Mouse (Mus musculus): Measurements from ENCODE around the gene Cyfip2. TPM values are rescaled to one million over a fixed set of nuclear protein-coding genes. Genes with fewer than 3 reads are reported as not detected.
A peak's percentile ranks its signal among the peaks of the same experiment; 100 is the strongest.

Gene Cyfip2
- polyA plus RNA-seq, 1 experiment = 3.7 TPM

- DNase-seq (ENCODE audit: low read depth, low spot score) = no peak
- 55% methylated on average over 8 of the region's 8 CpGs for WGBS
These were observed 66.7 kb downstream of the Cyfip2 start for GRCm38 (mm10) chr11:46245926-46246325.

GRCm38 (mm10) chr11:46244731-46245604 lies 67.7 kb downstream of the Cyfip2 start:
- 88% methylated on average over 23 of the region's 23 CpGs for WGBS

GRCm38 (mm10) chr11:46241985-46242384 lies 70.7 kb downstream of the Cyfip2 start:
- DNase-seq (ENCODE audit: low read depth, low spot score) = no peak
- WGBS = 89% methylated on average over 8 of the region's 8 CpGs

More at GRCm38 (mm10) chr11:46244731-46245604, 67.7 kb downstream of the Cyfip2 start:
- DNase-seq (ENCODE audit: low read depth, low spot score) = no peak

GRCm38 (mm10) chr11:46241150-46241673 lies 71.4 kb downstream of the Cyfip2 start:
- 90% methylated on average over 7 of the region's 7 CpGs for WGBS
- no peak for DNase-seq (ENCODE audit: low read depth, low spot score)

- WGBS = 40% methylated on average over 4 of the region's 4 CpGs
- DNase-seq (ENCODE audit: low read depth, low spot score) = peak; percentile 11
These were observed 75.7 kb downstream of the Cyfip2 start for GRCm38 (mm10) chr11:46236976-46237375.

- 83% methylated on average over 11 of the region's 11 CpGs for WGBS
- DNase-seq (ENCODE audit: low read depth, low spot score) = no peak
These were observed 77.3 kb downstream of the Cyfip2 start, which contains the start of gene Fndc9 for GRCm38 (mm10) chr11:46235334-46235733. Gene Fndc9, plus strand, starts transcription at chr11:46235531.

- no peak for DNase-seq (ENCODE audit: low read depth, low spot score)
- 77% methylated on average over 4 of the region's 4 CpGs for WGBS
These were observed 78.7 kb downstream of the Cyfip2 start for GRCm38 (mm10) chr11:46233966-46234365.

- WGBS = 89% methylated on average over 4 of the region's 4 CpGs
- DNase-seq (ENCODE audit: low read depth, low spot score) = no peak
These were observed 79.9 kb downstream of the Cyfip2 start for GRCm38 (mm10) chr11:46232803-46233202.

GRCm38 (mm10) chr11:46230184-46230583 lies 82.5 kb downstream of the Cyfip2 start:
- no peak for DNase-seq (ENCODE audit: low read depth, low spot score)
- 70% methylated on average over 6 of the region's 6 CpGs for WGBS

GRCm38 (mm10) chr11:46225345-46225744 lies 87.3 kb downstream of the Cyfip2 start:
- no peak for DNase-seq (ENCODE audit: low read depth, low spot score)
- 85% methylated on average over 5 of the region's 5 CpGs for WGBS

- DNase-seq (ENCODE audit: low read depth, low spot score) = no peak
- WGBS = 81% methylated on average over 2 of the region's 2 CpGs
These were observed 89.1 kb downstream of the Cyfip2 start for GRCm38 (mm10) chr11:46223575-46223974.

GRCm38 (mm10) chr11:46220211-46220610 lies 92.4 kb downstream of the Cyfip2 start:
- DNase-seq (ENCODE audit: low read depth, low spot score) = no peak
- WGBS = 77% methylated on average over 2 of the region's 2 CpGs

GRCm38 (mm10) chr11:46219380-46219779 lies 93.3 kb downstream of the Cyfip2 start:
- no peak for DNase-seq (ENCODE audit: low read depth, low spot score)
- WGBS = 79% methylated on average over 9 of the region's 9 CpGs

GRCm38 (mm10) chr11:46218584-46218983 lies 94.1 kb downstream of the Cyfip2 start:
- WGBS = 47% methylated on average over 5 of the region's 5 CpGs

GRCm38 (mm10) chr11:46217686-46218085 lies 95.0 kb downstream of the Cyfip2 start:
- WGBS = 85% methylated on average over 9 of the region's 9 CpGs
- no peak for DNase-seq (ENCODE audit: low read depth, low spot score)

More at GRCm38 (mm10) chr11:46218584-46218983, 94.1 kb downstream of the Cyfip2 start:
- DNase-seq (ENCODE audit: low read depth, low spot score) = no peak

- WGBS = 71% methylated on average over 7 of the region's 7 CpGs
- DNase-seq (ENCODE audit: low read depth, low spot score) = no peak
These were observed 96.0 kb downstream of the Cyfip2 start for GRCm38 (mm10) chr11:46216669-46217068.

- DNase-seq (ENCODE audit: low read depth, low spot score) = peak; percentile 37
- 19% methylated on average over 3 of the region's 3 CpGs for WGBS
These were observed 97.3 kb downstream of the Cyfip2 start for GRCm38 (mm10) chr11:46215354-46215753.

GRCm38 (mm10) chr11:46214368-46215230 lies 98.1 kb downstream of the Cyfip2 start:
- DNase-seq (ENCODE audit: low read depth, low spot score) = no peak
- WGBS = 38% methylated on average over 14 of the region's 14 CpGs

- DNase-seq (ENCODE audit: low read depth, low spot score) = no peak
- 61% methylated on average over 5 of the region's 5 CpGs for WGBS
These were observed 98.8 kb downstream of the Cyfip2 start for GRCm38 (mm10) chr11:46213844-46214243.

GRCm38 (mm10) chr11:46211858-46212257 lies 100.8 kb downstream of the Cyfip2 start:
- DNase-seq (ENCODE audit: low read depth, low spot score) = no peak
- WGBS = 28% methylated on average over 3 of the region's 3 CpGs

Measured in large intestine, adult 2 months (tissue).